Mouse (Mus musculus): ENCODE data around the gene Gm49776. TPM values are rescaled to one million over a fixed set of nuclear protein-coding genes. Genes with fewer than 3 reads are reported as not detected.

The Gm49776 gene
- polyA plus RNA-seq, 1 experiment: 0.46 TPM

DNA sequence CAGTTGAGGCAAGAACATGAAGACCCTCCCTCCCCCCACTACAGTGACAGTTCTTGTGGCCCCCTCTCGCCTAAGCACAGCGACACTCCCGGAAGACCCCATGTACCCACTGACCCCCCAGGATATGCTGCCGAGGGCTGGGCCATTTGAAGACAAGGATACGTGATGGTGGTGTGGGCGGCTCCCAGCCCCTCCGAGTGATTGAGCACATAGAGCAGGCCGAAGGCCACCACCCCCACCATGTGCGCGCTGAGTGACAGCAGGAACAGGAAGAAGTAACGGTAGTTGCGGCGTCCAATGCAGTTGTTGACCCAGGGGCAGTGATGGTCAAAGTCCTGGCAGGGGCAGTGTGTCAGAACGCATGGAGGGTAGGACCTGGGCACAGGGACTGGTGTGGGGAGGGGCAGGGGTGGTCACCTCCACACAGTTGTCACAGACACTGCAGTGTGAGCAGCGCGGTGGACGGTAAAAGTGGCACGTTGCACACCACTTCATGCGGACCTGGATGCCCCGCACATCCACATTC is 30.2 kb downstream of the Gm49776 start:
- no peaks in the 10 kb centered on the region for H3K27me3 ChIP-seq (ENCODE audit: control insufficient read depth, insufficient read depth, insufficient read length)
- peaks cover 19% of the 10 kb centered on the region for H3K36me3 ChIP-seq (ENCODE audit: control insufficient read depth, insufficient read depth)
- no peak overlapping the region for H3ac ChIP-seq (ENCODE audit: control insufficient read depth, insufficient read length, low read depth)
- no peak overlapping the region for H3K4me3 ChIP-seq (ENCODE audit: insufficient read depth, poor library complexity, severe bottlenecking)
- no peak for TF ChIP-seq MAX (IDR thresholded peaks at IDR 0.05)
- TF ChIP-seq CEBPB (IDR thresholded peaks at IDR 0.05; ENCODE audit: low read depth): no peak
- no peak for TF ChIP-seq CTCF (IDR thresholded peaks at IDR 0.05; ENCODE audit: control insufficient read depth, insufficient read depth, insufficient read length)
- TF ChIP-seq USF1 (IDR thresholded peaks at IDR 0.05; ENCODE audit: low read depth): no peak
- TF ChIP-seq FOSL1 (IDR thresholded peaks at IDR 0.05; ENCODE audit: insufficient read depth, low read length, poor library complexity, severe bottlenecking): no peak
- TF ChIP-seq MYOD1 (IDR thresholded peaks at IDR 0.05; ENCODE audit: control insufficient read depth, insufficient read length, low read depth): no peak
- no peak for TF ChIP-seq MYOG (IDR thresholded peaks at IDR 0.05; ENCODE audit: control insufficient read depth, extremely low read depth, insufficient read length)
- peaks cover 32% of the 10 kb centered on the region for H3K79me3 ChIP-seq (ENCODE audit: low read depth)
- H3K79me2 ChIP-seq (ENCODE audit: control insufficient read depth, insufficient read depth): peaks cover 44% of the 10 kb centered on the region

DNA sequence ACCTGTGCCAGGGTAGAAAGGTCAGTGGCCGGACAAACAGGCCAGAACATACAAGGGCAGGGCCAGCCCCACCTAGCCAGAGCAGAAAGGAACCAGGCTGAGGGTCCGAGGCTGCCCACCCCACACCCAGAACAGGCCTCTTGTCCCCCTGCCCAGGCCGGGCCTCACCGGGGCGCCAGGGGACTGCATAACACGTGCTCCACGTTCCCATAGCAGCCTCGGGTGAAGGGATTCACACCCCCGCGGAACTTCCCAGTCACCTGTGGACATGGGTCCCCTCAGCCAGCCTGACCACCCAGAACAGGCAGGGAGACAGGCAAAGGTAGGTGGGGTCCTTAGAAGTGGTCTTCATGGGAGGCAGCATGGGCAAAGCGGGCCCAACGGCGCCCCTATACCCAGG is 30.9 kb downstream of the Gm49776 start:
- H3K4me3 ChIP-seq (ENCODE audit: insufficient read depth, poor library complexity, severe bottlenecking): no peak overlapping the region
- H3K27me3 ChIP-seq (ENCODE audit: control insufficient read depth, insufficient read depth, insufficient read length): no peaks in the 10 kb centered on the region
- H3K79me2 ChIP-seq (ENCODE audit: control insufficient read depth, insufficient read depth): peaks cover 39% of the 10 kb centered on the region
- no peak overlapping the region for H3ac ChIP-seq (ENCODE audit: control insufficient read depth, insufficient read length, low read depth)
- peaks cover 19% of the 10 kb centered on the region for H3K36me3 ChIP-seq (ENCODE audit: control insufficient read depth, insufficient read depth)
- H3K79me3 ChIP-seq (ENCODE audit: low read depth): peaks cover 30% of the 10 kb centered on the region
- TF ChIP-seq CEBPB (IDR thresholded peaks at IDR 0.05; ENCODE audit: low read depth): no peak
- no peak for TF ChIP-seq MYOG (IDR thresholded peaks at IDR 0.05; ENCODE audit: control insufficient read depth, extremely low read depth, insufficient read length)
- no peak for TF ChIP-seq USF1 (IDR thresholded peaks at IDR 0.05; ENCODE audit: low read depth)
- TF ChIP-seq MAX (IDR thresholded peaks at IDR 0.05): no peak
- TF ChIP-seq MYOD1 (IDR thresholded peaks at IDR 0.05; ENCODE audit: control insufficient read depth, insufficient read length, low read depth): no peak
- TF ChIP-seq CTCF (IDR thresholded peaks at IDR 0.05; ENCODE audit: control insufficient read depth, insufficient read depth, insufficient read length): no peak
- TF ChIP-seq FOSL1 (IDR thresholded peaks at IDR 0.05; ENCODE audit: insufficient read depth, low read length, poor library complexity, severe bottlenecking): no peak

DNA sequence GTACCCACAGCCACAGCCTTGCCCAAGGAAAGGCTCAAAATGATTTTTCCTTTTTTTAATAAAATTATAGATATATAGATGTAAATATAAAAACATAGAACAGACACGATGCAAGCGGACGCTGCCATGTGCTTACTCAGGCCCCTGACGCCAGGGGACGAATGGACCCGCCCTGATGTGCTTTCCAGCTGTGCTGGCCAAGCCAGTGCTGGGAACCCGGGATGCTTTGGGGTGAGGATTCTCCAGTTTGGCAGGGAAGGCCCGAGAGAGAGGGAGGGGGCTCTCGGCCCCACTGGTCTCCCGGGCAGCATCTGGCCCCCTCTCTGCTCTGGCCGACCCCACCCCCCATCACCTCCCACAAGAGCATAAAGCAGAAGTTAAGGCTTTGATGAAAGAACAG is 35.9 kb downstream of the Gm49776 start:
- no peak for TF ChIP-seq FOSL1 (IDR thresholded peaks at IDR 0.05; ENCODE audit: insufficient read depth, low read length, poor library complexity, severe bottlenecking)
- TF ChIP-seq MYOD1 (IDR thresholded peaks at IDR 0.05; ENCODE audit: control insufficient read depth, insufficient read length, low read depth): no peak
- no peak for TF ChIP-seq CTCF (IDR thresholded peaks at IDR 0.05; ENCODE audit: control insufficient read depth, insufficient read depth, insufficient read length)
- TF ChIP-seq MYOG (IDR thresholded peaks at IDR 0.05; ENCODE audit: control insufficient read depth, extremely low read depth, insufficient read length): no peak
- no peak for TF ChIP-seq CEBPB (IDR thresholded peaks at IDR 0.05; ENCODE audit: low read depth)
- TF ChIP-seq USF1 (IDR thresholded peaks at IDR 0.05; ENCODE audit: low read depth): no peak
- H3K36me3 ChIP-seq (ENCODE audit: control insufficient read depth, insufficient read depth): peaks cover 8% of the 10 kb centered on the region

DNA sequence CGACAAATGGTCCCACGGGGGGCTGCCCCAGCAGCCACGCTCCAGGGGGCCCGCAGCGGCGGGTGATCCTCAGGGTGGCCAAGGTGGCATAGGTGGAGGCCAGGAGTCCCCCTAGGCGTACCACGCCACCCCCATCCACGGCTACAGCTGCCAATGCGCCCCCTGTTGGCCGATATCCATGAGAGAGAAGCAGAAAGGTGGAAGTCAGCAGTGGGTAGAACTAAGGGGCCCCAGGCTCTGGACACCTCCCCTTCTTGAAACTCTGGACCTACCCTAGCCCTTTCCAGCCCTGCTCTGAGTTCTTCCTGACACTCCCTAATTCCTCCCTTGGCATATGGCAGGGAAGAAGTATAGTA is 36.6 kb downstream of the Gm49776 start:
- no peaks in the 10 kb centered on the region for H3K79me2 ChIP-seq (ENCODE audit: control insufficient read depth, insufficient read depth)
- no peak overlapping the region for H3ac ChIP-seq (ENCODE audit: control insufficient read depth, insufficient read length, low read depth)
- no peak overlapping the region for H3K4me3 ChIP-seq (ENCODE audit: insufficient read depth, poor library complexity, severe bottlenecking)
- H3K36me3 ChIP-seq (ENCODE audit: control insufficient read depth, insufficient read depth): peaks cover 8% of the 10 kb centered on the region
- H3K27me3 ChIP-seq (ENCODE audit: control insufficient read depth, insufficient read depth, insufficient read length): no peaks in the 10 kb centered on the region
- no peak for TF ChIP-seq MAX (IDR thresholded peaks at IDR 0.05)
- TF ChIP-seq CTCF (IDR thresholded peaks at IDR 0.05; ENCODE audit: control insufficient read depth, insufficient read depth, insufficient read length): peak; percentile 36
- no peaks in the 10 kb centered on the region for H3K79me3 ChIP-seq (ENCODE audit: low read depth)

More for the DNA sequence above, 35.9 kb downstream of the Gm49776 start:
- H3K79me3 ChIP-seq (ENCODE audit: low read depth): no peaks in the 10 kb centered on the region
- no peaks in the 10 kb centered on the region for H3K79me2 ChIP-seq (ENCODE audit: control insufficient read depth, insufficient read depth)
- no peaks in the 10 kb centered on the region for H3K27me3 ChIP-seq (ENCODE audit: control insufficient read depth, insufficient read depth, insufficient read length)
- H3ac ChIP-seq (ENCODE audit: control insufficient read depth, insufficient read length, low read depth): no peak overlapping the region
- H3K4me3 ChIP-seq (ENCODE audit: insufficient read depth, poor library complexity, severe bottlenecking): no peak overlapping the region

DNA sequence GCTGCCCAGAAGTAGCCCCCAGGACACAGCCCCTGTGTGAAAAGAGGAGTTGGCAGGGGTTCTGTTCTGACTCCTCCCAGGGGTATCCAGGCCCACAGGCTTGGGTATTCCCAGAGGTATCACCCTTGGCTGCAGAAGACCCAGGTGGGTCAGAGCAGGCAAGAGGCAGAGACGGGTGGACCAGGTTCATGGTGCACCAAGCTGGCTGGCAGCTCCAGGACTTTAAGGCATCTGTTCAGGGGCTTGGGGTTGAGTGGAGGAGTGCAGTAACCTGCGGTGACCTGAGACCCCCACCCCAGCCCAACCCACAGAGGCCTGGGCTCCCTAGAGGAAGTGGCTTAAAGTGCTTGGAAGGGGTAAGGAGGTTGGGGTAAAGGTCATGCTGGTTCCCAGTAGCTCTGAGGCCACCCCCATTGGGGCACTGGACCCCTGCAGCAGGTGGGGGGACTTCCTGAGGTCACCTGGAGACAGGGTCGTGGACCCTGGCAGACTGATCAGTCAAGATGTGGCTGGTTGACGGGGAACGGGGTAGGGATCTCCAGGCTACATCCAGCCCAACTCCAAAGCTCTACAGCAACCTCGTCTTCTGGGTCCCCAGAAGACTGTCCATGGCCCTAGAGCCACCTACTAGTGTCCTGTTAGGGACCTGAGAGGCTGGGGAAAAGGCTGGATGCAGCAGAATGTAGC is 37.1 kb downstream of the Gm49776 start:
- TF ChIP-seq CTCF (IDR thresholded peaks at IDR 0.05; ENCODE audit: control insufficient read depth, insufficient read depth, insufficient read length) (no peak), MYOG (IDR thresholded peaks at IDR 0.05; ENCODE audit: control insufficient read depth, extremely low read depth, insufficient read length) (no peak), CEBPB (IDR thresholded peaks at IDR 0.05; ENCODE audit: low read depth) (no peak), MAX (IDR thresholded peaks at IDR 0.05) (no peak), USF1 (IDR thresholded peaks at IDR 0.05; ENCODE audit: low read depth) (no peak), FOSL1 (IDR thresholded peaks at IDR 0.05; ENCODE audit: insufficient read depth, low read length, poor library complexity, severe bottlenecking) (no peak), MYOD1 (IDR thresholded peaks at IDR 0.05; ENCODE audit: control insufficient read depth, insufficient read length, low read depth) (no peak)
- Histone ChIP-seq H3K79me2 (ENCODE audit: control insufficient read depth, insufficient read depth) (no peaks in the 10 kb centered on the region), H3K79me3 (ENCODE audit: low read depth) (no peaks in the 10 kb centered on the region), H3K36me3 (ENCODE audit: control insufficient read depth, insufficient read depth) (peaks cover 4% of the 10 kb centered on the region), H3K4me3 (ENCODE audit: insufficient read depth, poor library complexity, severe bottlenecking) (no peak overlapping the region), H3K27me3 (ENCODE audit: control insufficient read depth, insufficient read depth, insufficient read length) (no peaks in the 10 kb centered on the region), H3ac (ENCODE audit: control insufficient read depth, insufficient read length, low read depth) (no peak overlapping the region)

DNA sequence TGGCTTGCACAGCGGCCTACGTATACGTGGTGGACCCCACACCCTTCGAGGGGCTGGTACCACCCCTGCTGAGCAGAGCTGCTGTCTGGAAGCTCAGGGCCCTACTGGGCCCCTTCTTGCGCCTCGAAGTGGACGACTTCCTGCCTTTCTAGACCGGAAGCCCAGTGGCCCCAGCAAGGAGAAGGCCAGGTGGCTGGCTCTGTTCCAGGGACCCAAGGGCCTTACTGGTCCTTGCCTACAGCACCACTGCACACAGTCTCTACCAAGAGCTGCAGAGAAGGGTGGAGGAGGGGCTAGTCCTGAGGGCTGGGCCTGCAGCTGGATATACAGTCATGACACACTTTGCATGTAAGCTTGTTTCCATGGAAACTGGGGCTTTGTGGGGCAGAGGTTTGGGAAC is 38.1 kb downstream of the Gm49776 start:
- TF ChIP-seq USF1 (IDR thresholded peaks at IDR 0.05; ENCODE audit: low read depth) (no peak), FOSL1 (IDR thresholded peaks at IDR 0.05; ENCODE audit: insufficient read depth, low read length, poor library complexity, severe bottlenecking) (no peak), CEBPB (IDR thresholded peaks at IDR 0.05; ENCODE audit: low read depth) (no peak), MYOG (IDR thresholded peaks at IDR 0.05; ENCODE audit: control insufficient read depth, extremely low read depth, insufficient read length) (no peak), CTCF (IDR thresholded peaks at IDR 0.05; ENCODE audit: control insufficient read depth, insufficient read depth, insufficient read length) (no peak), MAX (IDR thresholded peaks at IDR 0.05) (no peak), MYOD1 (IDR thresholded peaks at IDR 0.05; ENCODE audit: control insufficient read depth, insufficient read length, low read depth) (no peak)
- H3K36me3 ChIP-seq (ENCODE audit: control insufficient read depth, insufficient read depth): no peaks in the 10 kb centered on the region
- no peaks in the 10 kb centered on the region for H3K79me2 ChIP-seq (ENCODE audit: control insufficient read depth, insufficient read depth)
- H3ac ChIP-seq (ENCODE audit: control insufficient read depth, insufficient read length, low read depth): no peak overlapping the region
- no peaks in the 10 kb centered on the region for H3K27me3 ChIP-seq (ENCODE audit: control insufficient read depth, insufficient read depth, insufficient read length)
- H3K4me3 ChIP-seq (ENCODE audit: insufficient read depth, poor library complexity, severe bottlenecking): no peak overlapping the region
- no peaks in the 10 kb centered on the region for H3K79me3 ChIP-seq (ENCODE audit: low read depth)

Data from C2C12 (cell line).